Mouse (Mus musculus) midbrain, postnatal 0 days (tissue): ENCODE results near the gene Rrp1b. TPM values are rescaled to one million over a fixed set of nuclear protein-coding genes. Genes with fewer than 3 reads are reported as not detected.
A peak's percentile ranks its signal among the peaks of the same experiment; 100 is the strongest.
"Not testable (repeated sequence)": the region's sequence is repeated elsewhere in the genome, so short reads cannot be mapped to it uniquely, and the experiment has no call there.

Experiments
- ATAC-seq: fragments of 200-750 bp; cut with Nextera tagmentation; 2 replicates; pipeline ENCODE4 v1.8.0; 2017; ENCODE audit warnings: moderate number of reproducible peaks, mild to moderate bottlenecking, moderate TSS enrichment, moderate library complexity; ENCODE audit not compliant: low FRiP score
- DNase-seq: peaks from one replicate; pipeline ENCODE4 v3.0.0-alpha.2; 2015; ENCODE audit warnings: low spot score
- H3K27ac ChIP-seq: fragments of 300-500 bp; sonication (generic); 2 replicates; pipeline ENCODE4 v1.5.1; 2014; ENCODE audit warnings: low read depth, mild to moderate bottlenecking, low read length, mixed read lengths
- H3K27me3 ChIP-seq: fragments of 300-500 bp; sonication (generic); 2 replicates; pipeline ENCODE4 v1.6.1; 2014; ENCODE audit warnings: low read length, control low read depth, mixed read lengths; ENCODE audit not compliant: insufficient read depth
- H3K36me3 ChIP-seq: fragments of 300-500 bp; sonication (generic); 2 replicates; pipeline ENCODE4 v1.6.1; 2014; ENCODE audit warnings: low read length, control low read depth, mixed read lengths; ENCODE audit not compliant: insufficient read depth
- H3K4me1 ChIP-seq: fragments of 300-500 bp; sonication (generic); 2 replicates; pipeline ENCODE4 v1.6.1; 2014; ENCODE audit warnings: mild to moderate bottlenecking, control low read depth, antibody characterized with exemption, low read length, mixed read lengths; ENCODE audit not compliant: insufficient read depth
- H3K4me2 ChIP-seq: fragments of 300-500 bp; sonication (generic); 2 replicates; pipeline ENCODE4 v1.6.1; 2014; ENCODE audit warnings: low read depth, mild to moderate bottlenecking, low read length, mixed read lengths; ENCODE audit not compliant: poor library complexity, severe bottlenecking
- H3K4me3 ChIP-seq: fragments of 300-500 bp; sonication (generic); 2 replicates; pipeline ENCODE4 v1.5.1; 2014; ENCODE audit warnings: low read depth, mild to moderate bottlenecking, low read length, moderate library complexity
- H3K9ac ChIP-seq: fragments of 300-500 bp; sonication (generic); replicated peaks from 2 replicates; pipeline ENCODE4 v1.6.1; 2014; ENCODE audit warnings: mild to moderate bottlenecking, low read length, moderate library complexity, mixed read lengths; ENCODE audit not compliant: poor library complexity, severe bottlenecking
- H3K9me3 ChIP-seq: fragments of 300-500 bp; sonication (generic); 2 replicates; pipeline ENCODE4 v1.6.1; 2016; ENCODE audit warnings: low read length, control low read depth
- CTCF ChIP-seq: IDR thresholded peaks from 2 replicates; pipeline ENCODE4 v1.5.1; 2016; ENCODE audit warnings: antibody characterized with exemption, mild to moderate bottlenecking
- WGBS: fragments of 180-500 bp; shearing (Covaris S2); extraction: QIAGEN DNeasy Blood & Tissue Kit; methylation state at CpG from one replicate; pipeline ENCODE4 v1.1.7; 2014; 5-methylcytosine and 5-hydroxymethylcytosine counted together
- polyA plus RNA-seq: library from polyadenylated mRNA; unstranded; fragments of >200 nt; fragmentation: Nextera tagmentation; extraction: Ambion mirVana; gene quantifications from 2 replicates; pipeline ENCODE4 v1.2.1, GENCODE M21; 2015
- total RNA-seq: library from RNA; depleted of rRNA; stranded (reverse); fragments of >200 nt; gene quantifications from 2 replicates; pipeline ENCODE4 v1.2.3, GENCODE M21; 2014

The Rrp1b gene
- total and polyA plus RNA-seq, 2 experiments from 2014 or later, result 38.5 to 40.3 TPM

DNA sequence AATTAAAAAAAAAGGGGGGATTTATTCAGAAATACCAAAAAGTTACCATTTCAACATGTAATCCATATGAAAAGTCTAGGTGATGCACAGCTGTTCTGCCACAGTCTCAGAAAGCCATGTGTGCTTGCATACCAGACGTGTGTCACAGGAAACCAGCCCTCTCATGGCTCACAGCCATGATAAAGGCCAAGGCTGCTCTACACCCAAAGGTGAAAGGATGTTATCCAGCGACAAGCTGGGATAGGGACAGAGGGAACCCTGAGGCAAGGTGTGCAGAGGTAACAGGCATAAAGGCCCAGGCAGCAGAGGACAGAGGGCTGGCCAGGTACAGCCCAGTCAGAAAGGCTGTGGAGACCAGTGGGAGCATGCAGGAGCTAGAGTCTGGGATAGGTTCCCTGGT lies 27.8 kb downstream of the Rrp1b start:
- WGBS, result 80% methylated on average over 2 of the region's 2 CpGs
- Histone ChIP-seq H3K36me3 (peaks cover 27% of the 10 kb centered on the region), H3K4me2 (no peak overlapping the region), H3K27me3 (no peaks in the 10 kb centered on the region), H3K9me3 (no peaks in the 10 kb centered on the region), H3K9ac (no peak overlapping the region), H3K4me1 (no peaks in the 10 kb centered on the region), H3K27ac (no peak overlapping the region), H3K4me3 (no peak overlapping the region)
- DNase-seq (no peak), ATAC-seq (no peak)
- no peak for TF ChIP-seq CTCF

DNA sequence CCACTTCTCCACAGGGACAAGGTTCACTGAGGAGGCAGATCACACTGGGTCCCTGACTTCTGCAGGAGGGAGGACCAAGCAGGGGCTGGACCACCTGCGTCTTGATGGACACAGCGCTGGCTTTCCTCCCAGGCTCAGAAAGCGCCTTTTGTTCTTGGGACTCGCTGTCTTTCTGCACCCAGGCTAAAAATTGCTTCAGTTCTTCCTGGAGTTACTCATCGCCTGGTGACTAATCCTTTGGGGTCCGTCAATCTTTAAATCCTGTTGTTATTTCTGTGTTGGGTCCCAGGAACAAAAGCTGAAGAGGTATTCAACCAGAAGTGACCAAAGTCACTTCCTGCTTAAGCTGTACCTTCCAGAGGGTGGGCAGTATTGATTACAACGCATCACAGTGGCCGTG lies 28.9 kb downstream of the Rrp1b start:
- not testable (repeated sequence) for H3K4me2 ChIP-seq, H3K27ac ChIP-seq, H3K9ac ChIP-seq, ATAC-seq, H3K27me3 ChIP-seq, H3K4me1 ChIP-seq, H3K4me3 ChIP-seq, H3K9me3 ChIP-seq
- DNase-seq, result peak; percentile 12
- 34% methylated on average over 8 of the region's 8 CpGs for WGBS
- peaks cover 17% of the 10 kb centered on the region for H3K36me3 ChIP-seq

DNA sequence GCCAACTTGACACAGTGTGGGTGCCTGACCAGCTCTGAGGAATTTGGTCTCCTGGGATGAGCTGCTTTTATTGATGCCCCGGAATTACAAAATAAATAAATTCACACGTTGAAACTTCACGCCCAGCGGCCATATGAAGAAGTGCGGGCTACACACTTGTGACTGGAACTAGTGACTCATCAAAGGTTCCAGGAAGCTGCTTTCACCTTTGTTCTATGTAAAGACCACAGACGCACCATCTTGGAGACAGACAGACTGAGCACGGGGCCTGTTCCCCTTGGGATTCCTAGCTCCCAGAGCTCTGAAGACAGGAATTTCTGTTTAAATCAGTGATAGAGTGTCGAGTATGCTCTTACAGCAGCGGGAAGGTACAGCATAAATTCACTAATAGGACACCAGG lies 31.6 kb downstream of the Rrp1b start:
- no peak for TF ChIP-seq CTCF
- Histone ChIP-seq H3K4me3 (no peak overlapping the region), H3K27ac (no peak overlapping the region), H3K9ac (no peak overlapping the region), H3K4me2 (no peak overlapping the region), H3K9me3 (no peaks in the 10 kb centered on the region), H3K27me3 (no peaks in the 10 kb centered on the region), H3K36me3 (no peaks in the 10 kb centered on the region), H3K4me1 (no peaks in the 10 kb centered on the region)
- WGBS, result 70% methylated on average over 9 of the region's 9 CpGs
- DNase-seq (no peak), ATAC-seq (no peak)

DNA sequence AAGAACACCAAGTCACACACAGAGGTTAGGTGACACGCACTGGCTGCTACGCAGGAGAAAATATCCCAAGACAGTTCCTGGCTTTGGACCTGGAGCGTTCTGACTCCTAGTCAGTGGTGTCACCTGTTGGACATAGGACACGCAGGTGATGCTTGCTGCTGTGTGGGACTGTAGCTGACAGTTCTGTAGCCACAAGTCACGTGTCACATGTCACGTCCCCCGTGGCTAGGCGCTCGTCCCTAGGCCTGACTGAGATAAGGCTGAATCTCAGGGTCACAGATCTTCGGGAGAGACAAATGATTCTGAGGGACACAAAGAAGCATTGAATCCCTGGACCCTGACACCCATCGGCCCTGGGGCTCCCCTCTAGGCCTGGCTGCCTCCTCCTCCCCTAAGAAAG lies 32.5 kb downstream of the Rrp1b start:
- H3K27ac ChIP-seq, result no peak overlapping the region
- no peaks in the 10 kb centered on the region for H3K27me3 ChIP-seq
- no peaks in the 10 kb centered on the region for H3K4me1 ChIP-seq
- H3K9ac ChIP-seq, result no peak overlapping the region
- ATAC-seq, result no peak
- no peak for TF ChIP-seq CTCF
- H3K9me3 ChIP-seq, result no peaks in the 10 kb centered on the region
- no peak for DNase-seq
- H3K36me3 ChIP-seq, result no peaks in the 10 kb centered on the region
- H3K4me2 ChIP-seq, result no peak overlapping the region
- no peak overlapping the region for H3K4me3 ChIP-seq
- 89% methylated on average over 11 of the region's 11 CpGs for WGBS

- Histone ChIP-seq H3K9me3 (no peaks in the 10 kb centered on the region), H3K9ac (no peak overlapping the region), H3K4me3 (no peak overlapping the region), H3K27ac (no peak overlapping the region), H3K4me1 (no peaks in the 10 kb centered on the region), H3K27me3 (no peaks in the 10 kb centered on the region), H3K4me2 (no peak overlapping the region), H3K36me3 (no peaks in the 10 kb centered on the region)
- DNase-seq, result no peak
- 90% methylated on average over 2 of the region's 2 CpGs for WGBS
- no peak for TF ChIP-seq CTCF
- ATAC-seq, result no peak
Measured at GRCm38 (mm10) chr17:32068810-32069209, 32.9 kb downstream of the Rrp1b start.

DNA sequence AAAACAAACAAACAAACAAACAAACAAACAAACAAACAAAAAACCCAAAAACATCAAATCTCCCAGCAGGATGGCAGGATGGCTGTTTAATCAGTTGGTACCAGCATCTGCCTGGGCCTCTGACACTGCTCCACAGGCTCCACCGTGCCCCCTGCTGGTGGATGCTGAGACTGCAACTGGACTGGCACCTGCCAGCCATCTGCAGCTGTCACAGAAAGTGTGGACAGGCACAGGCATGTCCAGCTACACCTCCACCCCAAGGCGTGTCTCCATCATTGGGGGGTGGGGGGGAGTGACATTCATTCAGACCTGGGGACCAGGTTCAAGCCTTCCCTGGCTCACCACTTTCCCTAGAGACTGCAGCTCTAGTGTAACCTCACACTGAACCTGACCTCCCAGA lies 37.5 kb downstream of the Rrp1b start:
- H3K4me3 ChIP-seq, result no peak overlapping the region
- H3K27ac ChIP-seq, result no peak overlapping the region
- H3K4me1 ChIP-seq, result no peaks in the 10 kb centered on the region
- WGBS, result 0% methylated on average over 2 of the region's 2 CpGs
- no peaks in the 10 kb centered on the region for H3K27me3 ChIP-seq
- H3K9ac ChIP-seq, result no peak overlapping the region
- H3K4me2 ChIP-seq, result no peak overlapping the region
- peak; percentile 93 for TF ChIP-seq CTCF
- DNase-seq (peak; percentile 64), ATAC-seq (0 out of 2 replicates have a peak, but pooled peaks have one; percentile 20)
- no peaks in the 10 kb centered on the region for H3K9me3 ChIP-seq
- H3K36me3 ChIP-seq, result no peaks in the 10 kb centered on the region

- DNase-seq (no peak), ATAC-seq (no peak)
- no peak overlapping the region for H3K9ac ChIP-seq
- no peaks in the 10 kb centered on the region for H3K4me1 ChIP-seq
- no peak overlapping the region for H3K27ac ChIP-seq
- no peaks in the 10 kb centered on the region for H3K36me3 ChIP-seq
- no peak overlapping the region for H3K4me2 ChIP-seq
- H3K9me3 ChIP-seq, result no peaks in the 10 kb centered on the region
- 43% methylated on average over 4 of the region's 4 CpGs for WGBS
- TF ChIP-seq CTCF, result no peak
- no peaks in the 10 kb centered on the region for H3K27me3 ChIP-seq
- H3K4me3 ChIP-seq, result no peak overlapping the region
Measured at GRCm38 (mm10) chr17:32074658-32075057, 38.8 kb downstream of the Rrp1b start.
